Mouse (Mus musculus): ENCODE results near the gene Fam207a.

DNA sequence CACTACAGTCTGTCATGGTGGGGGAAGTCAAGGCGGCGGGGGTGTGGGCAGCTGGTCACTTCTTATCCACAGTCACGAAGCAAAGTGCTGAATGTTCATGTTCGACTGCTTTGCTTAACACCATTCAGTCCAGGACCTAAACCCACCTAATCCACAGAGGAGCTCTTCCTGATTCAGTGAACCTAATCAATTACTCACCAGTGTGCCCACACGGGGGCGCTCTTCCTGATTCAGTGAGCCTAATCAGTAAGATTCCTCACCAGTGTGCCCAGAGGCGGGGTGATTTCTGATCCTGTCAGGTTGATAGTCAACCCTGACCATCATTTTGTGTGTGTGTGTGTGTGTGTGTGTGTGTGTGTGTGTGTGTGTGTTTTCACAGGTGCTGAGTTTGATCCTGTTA lies 27.6 kb upstream of the Fam207a start:
- TF ChIP-seq POLR2A (IDR thresholded peaks at IDR 0.05; ENCODE audit: control insufficient read depth, low read depth, low read length) (no peak), CTCF (IDR thresholded peaks at IDR 0.05; ENCODE audit: control insufficient read depth, insufficient read depth, insufficient replicate concordance, low read depth, low read length) (peak; percentile 33; the same call in 1 of the 2 replicates)
